Comparison of ENCODE assay signal across 13 mouse cellular contexts in the genomic region with DNA sequence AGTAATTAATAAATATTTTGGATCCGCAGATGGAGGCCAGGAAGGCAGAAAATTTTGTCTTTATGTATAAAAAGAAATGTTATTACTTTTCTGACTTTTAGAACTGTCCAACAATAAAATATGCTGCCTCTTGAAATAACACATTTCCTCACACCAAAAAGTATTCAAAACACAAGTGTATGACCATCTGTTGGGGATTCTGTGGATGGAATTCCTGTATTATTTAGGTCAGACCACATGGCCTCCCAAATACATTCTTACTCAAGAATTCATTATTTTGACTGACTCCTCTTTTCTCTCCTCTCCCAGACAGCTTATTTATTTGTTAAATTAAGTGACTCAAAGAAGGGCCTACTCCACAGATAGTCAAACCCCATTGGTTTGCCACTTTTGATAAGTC.
A peak's percentile ranks its signal among the peaks of the same experiment; 100 is the strongest.
DNase-seq lines count a peak whose midpoint lies in the region.
"Had no signal": no experiment of that assay in that cellular context is flagged by ENCODE, and none has a peak within 500 bp of the region (broad histone marks: within the 10 kb centered on the region; RNA-seq: fewer than 3 reads in every experiment).

No protein-coding gene starts in this region.

- DNase-seq in 3T3-L1 (ENCODE audit: low read depth, low spot score): peak; percentile 26
- DNase-seq in Muller cell, postnatal 12 days (ENCODE audit: inconsistent ontology term): peak; percentile 77
- peak; percentile 69 for DNase-seq in brain, adult 2 months (ENCODE audit: low read depth, low spot score)
- DNase-seq in heart, adult 11 months: no peak
- no peak for DNase-seq in adrenal gland, postnatal 4 days (ENCODE audit: low spot score in 2 of 2)
- DNase-seq: adrenal gland, adult 8-10 months; adrenal gland, postnatal 14 days; adrenal gland, postnatal 36 days; B cell, adult 2 months; cerebellum, adult 11-12 months; cerebellum, adult 9-11 months; cerebellum, postnatal 14 days; forebrain, postnatal 0 days had no signal

Comparison
In these comparisons a context has a peak if more than half of its experiments do, and no peak if none do; other contexts are left out.
1. DNase-seq: peak in 3T3-L1 (single experiment), Muller cell, postnatal 12 days (single experiment) and brain, adult 2 months (single experiment); none in heart, adult 11 months (single experiment) and adrenal gland, postnatal 4 days (0 of 2).